Mouse (Mus musculus) midbrain, embryonic 11.5 days (tissue): ENCODE results near the gene Rtp2. TPM values are rescaled to one million over a fixed set of nuclear protein-coding genes. Genes with fewer than 3 reads are reported as not detected.
A peak's percentile ranks its signal among the peaks of the same experiment; 100 is the strongest.

Experiments
- ATAC-seq: fragments of 200-750 bp; cut with Nextera tagmentation; 2 replicates; pipeline ENCODE4 v1.8.0; 2017; ENCODE audit warnings: moderate TSS enrichment, moderate library complexity; ENCODE audit not compliant: low FRiP score
- DNase-seq: peaks from one replicate; pipeline ENCODE4 v3.0.0; 2015; ENCODE audit warnings: low spot score; ENCODE audit errors: missing footprints
- H3K27ac ChIP-seq: fragments of 300-500 bp; sonication (generic); 2 replicates; pipeline ENCODE4 v1.5.1; 2014; ENCODE audit warnings: low read depth, low read length
- H3K27me3 ChIP-seq: fragments of 300-500 bp; sonication (generic); 2 replicates; pipeline ENCODE4 v1.6.1; 2014; ENCODE audit warnings: mild to moderate bottlenecking, low read length, moderate library complexity, mixed read lengths; ENCODE audit not compliant: control insufficient read depth, insufficient read depth
- H3K36me3 ChIP-seq: fragments of 300-500 bp; sonication (generic); 2 replicates; pipeline ENCODE4 v1.6.1; 2014; ENCODE audit warnings: mild to moderate bottlenecking, low read length, moderate library complexity, mixed read lengths; ENCODE audit not compliant: control insufficient read depth, insufficient read depth
- H3K4me1 ChIP-seq: fragments of 300-500 bp; sonication (generic); 2 replicates; pipeline ENCODE4 v1.6.1; 2014; ENCODE audit warnings: low read length; ENCODE audit not compliant: control insufficient read depth, insufficient read depth
- H3K4me2 ChIP-seq: fragments of 300-500 bp; sonication (generic); 2 replicates; pipeline ENCODE4 v1.6.1; 2014; ENCODE audit warnings: mild to moderate bottlenecking, moderate library complexity
- H3K4me3 ChIP-seq: fragments of 300-500 bp; sonication (generic); 2 replicates; pipeline ENCODE4 v1.5.1; 2014; ENCODE audit warnings: low read depth, low read length
- H3K9ac ChIP-seq: fragments of 300-500 bp; sonication (generic); 2 replicates; pipeline ENCODE4 v1.6.1; 2014; ENCODE audit warnings: low read length
- H3K9me3 ChIP-seq: fragments of 300-500 bp; sonication (generic); 2 replicates; pipeline ENCODE4 v1.6.1; 2016; ENCODE audit warnings: low read length; ENCODE audit not compliant: control insufficient read depth
- WGBS: fragments of 180-500 bp; shearing (Covaris S2); extraction: QIAGEN DNeasy Blood & Tissue Kit; methylation state at CpG from one replicate; pipeline ENCODE4 v1.1.7; 2014; 5-methylcytosine and 5-hydroxymethylcytosine counted together
- polyA plus RNA-seq: library from polyadenylated mRNA; unstranded; fragments of >200 nt; fragmentation: Nextera tagmentation; extraction: Ambion mirVana; gene quantifications from 2 replicates; pipeline ENCODE4 v1.2.1, GENCODE M21; 2014

The Rtp2 gene
- polyA plus RNA-seq, 1 experiment from 2014 or later: not detected

DNA sequence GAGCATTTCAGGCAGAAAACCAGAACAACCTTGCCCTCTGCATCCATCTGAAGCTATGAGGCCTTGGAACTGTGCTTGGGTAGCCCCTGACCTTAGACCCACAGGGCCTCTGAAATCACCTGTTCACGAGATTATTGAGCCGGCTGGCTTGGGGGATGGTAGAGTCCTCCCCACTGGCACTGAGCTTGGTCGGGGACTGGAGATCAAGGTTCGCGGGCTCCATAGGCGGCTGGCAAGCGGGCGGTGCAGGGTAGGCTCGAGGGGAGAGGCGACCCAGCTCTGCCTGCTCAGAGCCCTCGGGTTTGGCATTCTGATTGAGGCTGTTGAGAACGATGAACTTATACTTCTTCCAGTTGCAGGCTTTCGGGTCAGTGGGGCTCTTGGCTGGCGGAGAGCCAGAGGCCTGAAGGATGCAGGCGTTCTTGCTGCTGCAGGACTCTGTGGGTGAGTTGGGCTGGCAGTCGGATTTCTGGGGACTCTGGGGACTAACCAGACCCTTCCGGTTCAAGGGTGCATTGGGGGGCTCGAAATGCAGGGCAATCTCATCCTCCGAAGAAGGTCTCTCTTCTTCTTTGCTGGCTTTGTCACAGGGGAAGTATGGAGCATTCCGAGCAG, 40.0 kb upstream of the Rtp2 start:
- Histone ChIP-seq H3K9ac (no peak overlapping the region), H3K27me3 (no peaks in the 10 kb centered on the region), H3K4me2 (no peak overlapping the region), H3K27ac (no peak overlapping the region), H3K4me3 (no peak overlapping the region), H3K4me1 (no peaks in the 10 kb centered on the region), H3K9me3 (no peaks in the 10 kb centered on the region), H3K36me3 (no peaks in the 10 kb centered on the region)
- ATAC-seq (no peak), DNase-seq (peak; percentile 72)
- 86% methylated on average over 20 of the region's 20 CpGs for WGBS

DNA sequence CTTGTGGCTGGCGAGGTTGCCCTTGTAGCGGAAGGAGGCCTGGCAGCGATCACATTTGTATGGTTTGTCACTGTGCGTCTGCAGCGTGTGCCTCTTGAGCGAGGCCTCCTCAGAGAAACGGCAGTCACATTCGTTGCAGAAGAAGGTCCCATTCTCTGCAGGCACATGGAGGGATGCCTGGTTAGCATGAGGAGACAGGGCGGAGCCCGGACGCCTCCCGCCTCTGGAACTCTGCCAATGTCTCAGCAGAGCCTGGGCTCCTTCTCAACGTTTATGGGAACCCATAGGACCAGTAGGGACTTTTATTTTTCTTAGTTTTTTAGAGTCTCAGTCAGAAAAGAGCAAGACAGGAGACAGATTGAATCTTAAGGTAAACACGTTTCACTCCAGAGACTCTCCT, 37.7 kb upstream of the Rtp2 start:
- ATAC-seq: no peak
- H3K27me3 ChIP-seq: no peaks in the 10 kb centered on the region
- no peaks in the 10 kb centered on the region for H3K9me3 ChIP-seq
- no peak overlapping the region for H3K4me2 ChIP-seq
- H3K4me3 ChIP-seq: no peak overlapping the region
- 86% methylated on average over 14 of the region's 14 CpGs for WGBS
- no peaks in the 10 kb centered on the region for H3K36me3 ChIP-seq
- H3K27ac ChIP-seq: no peak overlapping the region
- peak; percentile 70 for DNase-seq
- no peak overlapping the region for H3K9ac ChIP-seq
- no peaks in the 10 kb centered on the region; the same call in 1 of the 2 replicates for H3K4me1 ChIP-seq

GRCm38 (mm10) chr16:23968888-23969287, 36.7 kb upstream of the Rtp2 start:
- H3K9me3 ChIP-seq: no peaks in the 10 kb centered on the region
- DNase-seq (peak; percentile 70), ATAC-seq (no peak)
- WGBS: 58% methylated on average over 4 of the region's 4 CpGs
- no peak overlapping the region for H3K27ac ChIP-seq
- no peaks in the 10 kb centered on the region for H3K36me3 ChIP-seq
- no peak overlapping the region for H3K4me2 ChIP-seq
- H3K4me1 ChIP-seq: peaks cover 3% of the 10 kb centered on the region; the same call in 1 of the 2 replicates
- H3K27me3 ChIP-seq: no peaks in the 10 kb centered on the region
- H3K9ac ChIP-seq: no peak overlapping the region
- no peak overlapping the region for H3K4me3 ChIP-seq

- H3K9me3 ChIP-seq: no peaks in the 10 kb centered on the region
- WGBS: 81% methylated on average over 7 of the region's 7 CpGs
- H3K4me1 ChIP-seq: peaks cover 3% of the 10 kb centered on the region; the same call in 1 of the 2 replicates
- DNase-seq (peak; percentile 82), ATAC-seq (no peak)
- H3K27ac ChIP-seq: no peak overlapping the region
- no peak overlapping the region for H3K4me3 ChIP-seq
- no peak overlapping the region for H3K4me2 ChIP-seq
- H3K36me3 ChIP-seq: no peaks in the 10 kb centered on the region
- no peak overlapping the region for H3K9ac ChIP-seq
- H3K27me3 ChIP-seq: no peaks in the 10 kb centered on the region
These were observed 35.1 kb upstream of the Rtp2 start for GRCm38 (mm10) chr16:23967301-23967700.

- 91% methylated on average over 14 of the region's 14 CpGs for WGBS
- Histone ChIP-seq H3K4me1 (peaks cover 3% of the 10 kb centered on the region; the same call in 1 of the 2 replicates), H3K36me3 (no peaks in the 10 kb centered on the region)
These were observed 33.9 kb upstream of the Rtp2 start for GRCm38 (mm10) chr16:23966066-23966465.

DNA sequence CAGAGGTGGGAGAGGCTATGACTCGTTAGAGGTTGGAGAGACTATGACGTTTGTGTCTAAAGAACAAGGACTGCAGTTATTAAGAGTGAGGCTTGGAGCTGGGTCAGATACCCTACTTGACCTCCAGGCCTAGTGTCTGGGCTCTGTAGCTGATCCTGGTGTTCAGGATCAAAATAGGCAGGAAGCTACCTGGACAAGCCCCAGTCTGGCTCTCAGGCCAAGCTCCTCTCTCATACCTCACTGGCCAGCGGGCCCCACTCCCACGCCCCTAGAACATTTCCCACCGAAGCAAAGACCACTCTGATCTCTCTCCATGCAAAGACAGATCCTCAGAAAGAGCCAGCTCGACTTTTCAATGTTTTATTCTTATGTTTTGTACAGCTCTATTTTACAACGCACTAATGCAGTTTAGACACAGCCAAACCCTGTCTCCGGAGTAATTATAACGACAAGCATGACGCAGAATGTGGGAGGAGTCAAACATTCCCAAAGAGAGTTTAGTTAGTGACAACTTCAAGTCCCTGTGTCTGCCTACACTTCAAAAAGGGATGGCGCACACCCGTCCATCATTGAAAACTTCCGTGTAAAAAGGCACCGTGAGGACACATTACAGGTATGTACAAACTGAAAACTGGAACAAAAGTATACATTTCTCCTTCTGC, 32.6 kb upstream of the Rtp2 start:
- H3K4me1 ChIP-seq: peaks cover 3% of the 10 kb centered on the region; the same call in 1 of the 2 replicates
- no peaks in the 10 kb centered on the region for H3K36me3 ChIP-seq
- DNase-seq (peak; percentile 84), ATAC-seq (peak; percentile 39)
- no peaks in the 10 kb centered on the region for H3K9me3 ChIP-seq
- no peak overlapping the region for H3K9ac ChIP-seq
- no peak overlapping the region for H3K4me3 ChIP-seq
- H3K4me2 ChIP-seq: no peak overlapping the region
- no peaks in the 10 kb centered on the region for H3K27me3 ChIP-seq
- no peak overlapping the region for H3K27ac ChIP-seq
- WGBS: 53% methylated on average over 14 of the region's 14 CpGs

More at GRCm38 (mm10) chr16:23966066-23966465, 33.9 kb upstream of the Rtp2 start:
- peak; percentile 71 for DNase-seq
- Histone ChIP-seq H3K9me3 (no peaks in the 10 kb centered on the region), H3K4me2 (no peak overlapping the region), H3K4me3 (no peak overlapping the region), H3K27me3 (no peaks in the 10 kb centered on the region), H3K9ac (no peak overlapping the region), H3K27ac (no peak overlapping the region)
- ATAC-seq: no peak

- DNase-seq: peak; percentile 79
- no peaks in the 10 kb centered on the region for H3K27me3 ChIP-seq
These were observed 31.9 kb upstream of the Rtp2 start for GRCm38 (mm10) chr16:23963896-23964668.

DNA sequence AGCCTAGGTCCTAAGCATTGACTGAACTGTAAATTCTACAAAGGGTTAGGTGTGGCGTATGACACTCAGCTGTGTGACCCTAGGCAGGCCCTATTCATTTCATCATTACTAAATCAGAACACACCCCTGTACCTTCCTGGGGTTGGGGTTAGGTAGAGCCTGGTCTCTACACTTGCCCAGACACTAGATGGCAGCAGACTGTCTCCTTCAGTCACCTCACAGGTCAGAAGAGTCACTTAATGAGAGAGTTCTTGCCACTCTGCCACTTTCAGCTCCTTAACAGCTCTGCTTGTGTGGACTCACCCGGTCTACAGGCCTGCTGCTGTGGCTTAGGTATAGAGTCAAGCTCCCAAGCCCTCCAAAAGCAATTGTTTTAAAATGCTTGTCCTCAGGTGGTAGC, 30.2 kb upstream of the Rtp2 start:
- Histone ChIP-seq H3K27me3 (no peaks in the 10 kb centered on the region), H3K9me3 (no peaks in the 10 kb centered on the region), H3K4me2 (no peak overlapping the region), H3K9ac (no peak overlapping the region), H3K4me3 (no peak overlapping the region), H3K27ac (no peak overlapping the region), H3K4me1 (peaks cover 3% of the 10 kb centered on the region; the same call in 1 of the 2 replicates), H3K36me3 (no peaks in the 10 kb centered on the region)
- DNase-seq (peak; percentile 17), ATAC-seq (no peak)
- WGBS: 85% methylated on average over 2 of the region's 2 CpGs

More at GRCm38 (mm10) chr16:23963896-23964668, 31.9 kb upstream of the Rtp2 start:
- H3K27ac ChIP-seq: no peak overlapping the region
- no peaks in the 10 kb centered on the region for H3K36me3 ChIP-seq
- H3K4me3 ChIP-seq: no peak overlapping the region
- peaks cover 3% of the 10 kb centered on the region; the same call in 1 of the 2 replicates for H3K4me1 ChIP-seq
- H3K9ac ChIP-seq: no peak overlapping the region
- WGBS: 68% methylated on average over 22 of the region's 22 CpGs
- no peak overlapping the region for H3K4me2 ChIP-seq
- H3K9me3 ChIP-seq: no peaks in the 10 kb centered on the region
- peak; percentile 43; the same call in 1 of the 2 replicates for ATAC-seq

DNA sequence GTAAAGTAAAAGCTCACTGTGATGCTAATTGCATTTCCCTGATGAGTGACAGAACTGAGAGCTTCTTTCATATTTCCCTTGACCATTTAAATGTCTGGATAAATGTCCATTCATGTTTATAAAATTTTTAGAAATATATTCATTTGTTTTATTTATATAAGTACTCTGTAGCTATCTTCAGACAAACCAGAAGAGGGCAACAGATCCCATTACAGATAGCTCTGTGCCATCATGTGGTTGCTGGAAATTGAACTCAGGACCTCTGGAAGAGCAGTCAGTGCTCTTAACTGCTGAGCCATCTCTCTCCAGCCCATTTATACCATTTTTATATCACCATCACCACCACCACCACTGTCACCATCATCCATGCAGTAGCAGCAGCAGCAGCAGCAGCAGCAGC, 26.7 kb upstream of the Rtp2 start:
- H3K9ac ChIP-seq: no peak overlapping the region
- H3K4me3 ChIP-seq: no peak overlapping the region
- DNase-seq (no peak), ATAC-seq (no peak)
- H3K36me3 ChIP-seq: no peaks in the 10 kb centered on the region
- no peaks in the 10 kb centered on the region for H3K4me1 ChIP-seq
- H3K27me3 ChIP-seq: no peaks in the 10 kb centered on the region
- H3K9me3 ChIP-seq: no peaks in the 10 kb centered on the region
- H3K4me2 ChIP-seq: no peak overlapping the region
- H3K27ac ChIP-seq: no peak overlapping the region
